21 mouse cellular contexts compared by ENCODE assay signal in the genomic region with DNA sequence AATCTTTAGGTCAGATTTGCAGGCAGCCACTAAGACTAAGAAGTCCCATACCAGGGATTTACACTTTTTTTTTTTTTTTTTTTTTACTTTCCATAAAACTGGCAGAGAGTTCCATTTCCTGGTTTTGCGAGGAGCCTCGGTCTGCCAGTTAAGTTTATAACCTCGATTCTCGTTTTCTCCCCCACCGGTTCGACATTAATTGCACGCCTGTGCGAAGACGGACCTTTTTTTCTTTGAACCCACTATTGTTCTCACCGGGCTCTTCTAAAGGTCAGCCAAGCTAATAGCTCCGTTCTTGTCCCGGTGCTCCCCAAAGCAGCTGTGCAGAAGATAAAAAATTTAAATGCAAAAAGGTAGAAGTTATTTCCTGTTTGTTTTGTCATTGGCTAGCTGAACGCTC. TPM values are rescaled to one million over a fixed set of nuclear protein-coding genes. Genes with fewer than 3 reads are reported as not detected.
A peak's percentile ranks its signal among the peaks of the same experiment; 100 is the strongest.
DNase-seq lines count a peak whose midpoint lies in the region; ATAC-seq and TF ChIP-seq lines count a peak whose summit lies in the region.
"Had no signal": no experiment of that assay in that cellular context is flagged by ENCODE, and none has a peak within 500 bp of the region (broad histone marks: within the 10 kb centered on the region; RNA-seq: fewer than 3 reads in every experiment).

No protein-coding gene starts in this region.

- H3K27ac ChIP-seq in hindbrain, postnatal 0 days, result no peak overlapping the region
- H3K27ac ChIP-seq in hindbrain, embryonic 12.5 days, result no peak overlapping the region
- H3K27ac ChIP-seq in CH12.LX (ENCODE audit: insufficient read depth, low read depth), result no peak overlapping the region
- H3K27ac ChIP-seq in intestine, postnatal 0 days (ENCODE audit: low read depth, low read length), result 0 out of 2 replicates have a peak overlapping the region, but pooled peaks have one; percentile 21
- H3K27ac ChIP-seq in limb, embryonic 14.5 days (replicated peaks; ENCODE audit: low read depth, low read length), result no peak overlapping the region
- H3K27ac ChIP-seq: embryonic facial prominence, embryonic 12.5 days; heart, adult 2 months; heart, embryonic 15.5 days; hindbrain, embryonic 13.5 days had no signal

- TF ChIP-seq POLR2A in CH12.LX (IDR thresholded peaks at IDR 0.05; ENCODE audit: low read depth, low read length), result no peak
- no peak for TF ChIP-seq POLR2A in limb, embryonic 14.5 days (IDR thresholded peaks at IDR 0.05; ENCODE audit: borderline replicate concordance, extremely low read depth, insufficient read depth, insufficient read length)

- H3K4me3 ChIP-seq in hindbrain, postnatal 0 days (ENCODE audit: low read length), result no peak overlapping the region
- no peak overlapping the region for H3K4me3 ChIP-seq in hindbrain, embryonic 12.5 days
- no peak overlapping the region for H3K4me3 ChIP-seq in CH12.LX (replicated peaks in 1 of 3; ENCODE audit: low read depth in 2 of 3, low read length in 2 of 3, poor library complexity in 1 of 3)
- no peak overlapping the region; the same call in 1 of the 2 replicates for H3K4me3 ChIP-seq in intestine, postnatal 0 days (ENCODE audit: low read depth, low read length)
- H3K4me3 ChIP-seq in limb, embryonic 14.5 days (replicated peaks; ENCODE audit: low read length), result no peak overlapping the region
- H3K4me3 ChIP-seq: embryonic facial prominence, embryonic 12.5 days; heart, adult 2 months; heart, embryonic 15.5 days; hindbrain, embryonic 13.5 days; megakaryocyte, embryonic 14.5 days had no signal

- TF ChIP-seq EP300 in CH12.LX (IDR thresholded peaks at IDR 0.05; ENCODE audit: low read length), result no peak

- dilution Hi-C loops in CH12.LX (cut with MboI; ENCODE audit: extremely low pct_ligation_motif_present, extremely low pct_unique_long_range_greater_than_20kb, low sequenced_read_pairs), result no loop called here

- H3K79me2 ChIP-seq in CH12.LX (replicated peaks; ENCODE audit: control insufficient read depth, extremely low read depth, insufficient read depth, poor library complexity, severe bottlenecking), result no peaks in the 10 kb centered on the region

- no peaks in the 10 kb centered on the region for H3K36me3 ChIP-seq in hindbrain, postnatal 0 days (ENCODE audit: insufficient read depth, low read length)
- no peaks in the 10 kb centered on the region for H3K36me3 ChIP-seq in hindbrain, embryonic 12.5 days
- H3K36me3 ChIP-seq in CH12.LX (replicated peaks in 1 of 2; ENCODE audit: control insufficient read depth in 1 of 2, insufficient read depth in 1 of 2, low read length in 1 of 2), result no peaks in the 10 kb centered on the region
- no peaks in the 10 kb centered on the region for H3K36me3 ChIP-seq in intestine, postnatal 0 days (ENCODE audit: control insufficient read depth, insufficient read depth)
- no peaks in the 10 kb centered on the region for H3K36me3 ChIP-seq in limb, embryonic 14.5 days (ENCODE audit: control insufficient read depth, insufficient read depth, low read length)
- H3K36me3 ChIP-seq: embryonic facial prominence, embryonic 12.5 days; heart, embryonic 15.5 days; hindbrain, embryonic 13.5 days had no signal

- no peak for TF ChIP-seq RAD21 in CH12.LX (IDR thresholded peaks at IDR 0.05; ENCODE audit: low read depth, low read length)

- no peak overlapping the region for H3K9ac ChIP-seq in hindbrain, postnatal 0 days (replicated peaks; ENCODE audit: low read length)
- no peak overlapping the region for H3K9ac ChIP-seq in hindbrain, embryonic 12.5 days
- H3K9ac ChIP-seq in CH12.LX (ENCODE audit: insufficient read depth, low read depth), result no peak overlapping the region
- H3K9ac ChIP-seq in intestine, postnatal 0 days (ENCODE audit: low read depth, low read length), result no peak overlapping the region
- H3K9ac ChIP-seq in limb, embryonic 14.5 days (ENCODE audit: low read depth, low read length, severe bottlenecking), result no peak overlapping the region
- H3K9ac ChIP-seq: embryonic facial prominence, embryonic 12.5 days; heart, embryonic 15.5 days; hindbrain, embryonic 13.5 days had no signal

- intact Hi-C loops in heart, postnatal 10 days (cut with DNase I), result no loop called here

- peaks cover 7% of the 10 kb centered on the region; the same call in 1 of the 2 replicates for H3K4me1 ChIP-seq in hindbrain, postnatal 0 days (ENCODE audit: insufficient read depth, low read length)
- H3K4me1 ChIP-seq in hindbrain, embryonic 12.5 days, result no peaks in the 10 kb centered on the region; the same call in 1 of the 2 replicates
- H3K4me1 ChIP-seq in CH12.LX (ENCODE audit: control insufficient read depth in 1 of 2, insufficient read depth in 2 of 2), result peaks cover 0 to 6% of the 10 kb centered on the region in 2 experiments; a peak in 1 of 4 replicates
- peaks cover 5% of the 10 kb centered on the region; the same call in 1 of the 2 replicates for H3K4me1 ChIP-seq in intestine, postnatal 0 days (replicated peaks; ENCODE audit: control insufficient read depth, insufficient read depth, low read length)
- H3K4me1 ChIP-seq in limb, embryonic 14.5 days (ENCODE audit: control insufficient read depth, insufficient read depth, low read length), result peaks cover 10% of the 10 kb centered on the region
- H3K4me1 ChIP-seq: embryonic facial prominence, embryonic 12.5 days; megakaryocyte, embryonic 14.5 days had no signal

- no peak for TF ChIP-seq CTCF in hindbrain, postnatal 0 days (IDR thresholded peaks at IDR 0.05; ENCODE audit: low read depth)
- no peak for TF ChIP-seq CTCF in CH12.LX (conservative IDR thresholded peaks at IDR 0.05 in 1 of 2, IDR thresholded peaks at IDR 0.05 in 1 of 2; ENCODE audit: low read depth in 2 of 2, low read length in 2 of 2)
- TF ChIP-seq CTCF in intestine, postnatal 0 days (IDR thresholded peaks at IDR 0.05; ENCODE audit: low read depth), result no peak

- no peaks in the 10 kb centered on the region for H3K27me3 ChIP-seq in hindbrain, postnatal 0 days (ENCODE audit: insufficient read depth, low read length)
- no peaks in the 10 kb centered on the region for H3K27me3 ChIP-seq in hindbrain, embryonic 12.5 days
- no peaks in the 10 kb centered on the region for H3K27me3 ChIP-seq in CH12.LX (replicated peaks)
- H3K27me3 ChIP-seq in intestine, postnatal 0 days (replicated peaks; ENCODE audit: control insufficient read depth, insufficient read depth, low read length), result no peaks in the 10 kb centered on the region
- no peaks in the 10 kb centered on the region for H3K27me3 ChIP-seq in limb, embryonic 14.5 days (ENCODE audit: control insufficient read depth, insufficient read depth, low read length)
- H3K27me3 ChIP-seq: embryonic facial prominence, embryonic 12.5 days; heart, embryonic 15.5 days; hindbrain, embryonic 13.5 days had no signal

- H3K9me3 ChIP-seq in hindbrain, postnatal 0 days (ENCODE audit: low read length), result no peaks in the 10 kb centered on the region
- H3K9me3 ChIP-seq in hindbrain, embryonic 12.5 days (replicated peaks), result no peaks in the 10 kb centered on the region
- no peaks in the 10 kb centered on the region for H3K9me3 ChIP-seq in CH12.LX (replicated peaks; ENCODE audit: low read length)
- no peaks in the 10 kb centered on the region for H3K9me3 ChIP-seq in intestine, postnatal 0 days (ENCODE audit: control insufficient read depth)
- H3K9me3 ChIP-seq in limb, embryonic 14.5 days (ENCODE audit: control insufficient read depth, low read length), result no peaks in the 10 kb centered on the region
- H3K9me3 ChIP-seq: embryonic facial prominence, embryonic 12.5 days; heart, embryonic 15.5 days; hindbrain, embryonic 13.5 days; megakaryocyte, embryonic 14.5 days had no signal

- H3K4me2 ChIP-seq in hindbrain, postnatal 0 days (ENCODE audit: low read depth, low read length), result peak overlapping the region; percentile 31
- H3K4me2 ChIP-seq in hindbrain, embryonic 12.5 days (replicated peaks), result no peak overlapping the region
- no peak overlapping the region for H3K4me2 ChIP-seq in CH12.LX (ENCODE audit: insufficient read depth, low read depth, poor library complexity, severe bottlenecking)
- H3K4me2 ChIP-seq in intestine, postnatal 0 days (replicated peaks; ENCODE audit: low read depth), result peak overlapping the region; percentile 37
- H3K4me2 ChIP-seq in limb, embryonic 14.5 days (replicated peaks; ENCODE audit: low read depth, low read length, severe bottlenecking), result peak overlapping the region; percentile 20; the same call in 1 of the 2 replicates
- H3K4me2 ChIP-seq: embryonic facial prominence, embryonic 12.5 days; heart, embryonic 15.5 days; hindbrain, embryonic 13.5 days had no signal

- in situ Hi-C loops in CH12.LX (cut with MboI; ENCODE audit: low pct_ligation_motif_present, low pct_unique_long_range_greater_than_20kb, low sequenced_read_pairs), result no loop called here

- no peak for ATAC-seq in hindbrain, postnatal 0 days
- ATAC-seq in hindbrain, embryonic 12.5 days (ENCODE audit: low FRiP score), result no peak
- ATAC-seq in intestine, postnatal 0 days, result peak; percentile 29; the same call in 1 of the 2 replicates
- ATAC-seq in limb, embryonic 14.5 days (ENCODE audit: low FRiP score, low read depth), result no peak

- WGBS in hindbrain, postnatal 0 days, result 28% methylated on average over 13 of the region's 13 CpGs
- WGBS in hindbrain, embryonic 12.5 days, result 49% methylated on average over 13 of the region's 13 CpGs
- 33% methylated on average over 13 of the region's 13 CpGs for WGBS in intestine, postnatal 0 days
- WGBS in limb, embryonic 14.5 days, result 14% methylated on average over 13 of the region's 13 CpGs

- DNase-seq in hindbrain, postnatal 0 days (ENCODE audit: low spot score), result no peak
- DNase-seq in CH12.LX (ENCODE audit: extremely low read depth), result no peak
- DNase-seq in limb, embryonic 14.5 days (ENCODE audit: low spot score), result no peak
- DNase-seq in heart, postnatal 10 days, result no peak
- no peak for DNase-seq in adrenal gland, postnatal 10 days
- DNase-seq: B cell, adult 2 months; cerebellum, adult 8-10 months; gastrocnemius, postnatal 10 days; heart, adult 2 months; left cerebral cortex, postnatal 4 days; lung, postnatal 14 days; right cerebral cortex, postnatal 4 days; thymus, postnatal 4 days had no signal

TF ChIP-seq in CH12.LX, 34 proteins besides CTCF, POLR2A, EP300 and RAD21 (continues in another document):
- TF ChIP-seq JUN (IDR thresholded peaks at IDR 0.05; ENCODE audit: insufficient read depth, low read depth, low read length), result no peak
- TF ChIP-seq NELFE (IDR thresholded peaks at IDR 0.05; ENCODE audit: low read depth, low read length), result no peak
- TF ChIP-seq ZNF384 (IDR thresholded peaks at IDR 0.05; ENCODE audit: low read depth, low read length), result peak; percentile 34

RNA-seq across cellular contexts. Expression of gene Kank1, which starts 12.5 kb away (rescaled TPM):
- 21.9 and 23.3 TPM in 2 replicates for total RNA-seq in hindbrain, postnatal 0 days (2014; rRNA removed)
- 13.4 and 13.5 TPM in 2 replicates for polyA plus RNA-seq in hindbrain, postnatal 0 days (2015; fragmentation: Nextera tagmentation; extraction: Ambion mirVana)
- polyA plus RNA-seq in hindbrain, embryonic 12.5 days (2016; fragmentation: Nextera tagmentation; extraction: Ambion mirVana), result 20.2 and 20.4 TPM in 2 replicates
- 0.13 and 0.21 TPM in 2 replicates for total RNA-seq in CH12.LX (2012; rRNA removed)
- total RNA-seq in CH12.LX (2014; rRNA removed), result 0.05 and 0.12 TPM in 2 replicates
- 0.10 TPM in 1 of 2 replicates, not detected in the other for polyA plus RNA-seq in CH12.LX (2012; ENCODE audit: insufficient read length, low read depth)
- polyA plus RNA-seq in intestine, postnatal 0 days (2015; fragmentation: Nextera tagmentation; extraction: Ambion mirVana), result 6.0 and 6.9 TPM in 2 replicates
- polyA plus RNA-seq in limb, embryonic 14.5 days (2012; rRNA removed), result 38.2 and 51.3 TPM in 2 replicates
- 26.0 and 35.5 TPM in 2 replicates for polyA plus RNA-seq in limb, embryonic 14.5 days (2014; fragmentation: Nextera tagmentation; extraction: Ambion mirVana)
- 10 to 100 TPM; 40.1 to 51.6 TPM for total RNA-seq in heart, postnatal 10 days (2021)
- 10 to 100 TPM; 25.5 to 34.1 TPM for total RNA-seq in adrenal gland, postnatal 10 days (2021)
- total RNA-seq: monocyte, adult 5-6 weeks; neutrophil, adult 5-6 weeks had no signal

Comparison
In these comparisons a context has a peak if more than half of its experiments do, and no peak if none do; other contexts are left out.
1. H3K4me2 ChIP-seq: peak in hindbrain, postnatal 0 days (single experiment), intestine, postnatal 0 days (single experiment) and limb, embryonic 14.5 days (single experiment); none in hindbrain, embryonic 12.5 days (single experiment) and CH12.LX (single experiment).